Mouse (Mus musculus) ES-Bruce4 (cell line): Measurements from ENCODE around the gene Kif16b.

Experiments
- CTCF ChIP-seq: IDR thresholded peaks from one replicate; pipeline ENCODE4 v1.8.1; 2011; ENCODE audit warnings: low read depth, low read length
- EP300 ChIP-seq: IDR thresholded peaks from 2 replicates; pipeline ENCODE4 v1.6.1; 2011; ENCODE audit warnings: low read depth, low read length; ENCODE audit not compliant: insufficient read depth
- POLR2A ChIP-seq: IDR thresholded peaks from one replicate; pipeline ENCODE4 v1.8.1; 2011; ENCODE audit warnings: low read length; ENCODE audit not compliant: insufficient read depth

GRCm38 (mm10) chr2:142694936-142695331 lies 206.4 kb downstream of the Kif16b start:
- TF ChIP-seq CTCF (no peak), POLR2A (no peak), EP300 (no peak)
